In genomic region chr2:71764961-71765735, GRCm38 (mm10) we compare ENCODE assay signal across 20 mouse cellular contexts. TPM values are rescaled to one million over a fixed set of nuclear protein-coding genes. Genes with fewer than 3 reads are reported as not detected.
A peak's percentile ranks its signal among the peaks of the same experiment; 100 is the strongest.
DNase-seq lines count a peak whose midpoint lies in the region; ATAC-seq and TF ChIP-seq lines count a peak whose summit lies in the region.
"Had no signal": no experiment of that assay in that cellular context is flagged by ENCODE, and none has a peak within 500 bp of the region (broad histone marks: within the 10 kb centered on the region; RNA-seq: fewer than 3 reads in every experiment).

No protein-coding gene starts in this region.

- no peaks in the 10 kb centered on the region for H3K9me3 ChIP-seq in heart, embryonic 14.5 days (ENCODE audit: control insufficient read depth, low read length)
- H3K9me3 ChIP-seq in lung, embryonic 16.5 days (ENCODE audit: control insufficient read depth, low read length): no peaks in the 10 kb centered on the region
- no peaks in the 10 kb centered on the region for H3K9me3 ChIP-seq in forebrain, embryonic 15.5 days
- H3K9me3 ChIP-seq: forebrain, embryonic 10.5 days; kidney, embryonic 15.5 days; limb, embryonic 13.5 days; midbrain, embryonic 12.5 days had no signal

- no peak overlapping the region for H3K4me2 ChIP-seq in heart, embryonic 14.5 days (ENCODE audit: low read length)
- no peak overlapping the region for H3K4me2 ChIP-seq in lung, embryonic 16.5 days (ENCODE audit: low read depth, low read length)
- no peak overlapping the region for H3K4me2 ChIP-seq in forebrain, embryonic 15.5 days (replicated peaks)
- H3K4me2 ChIP-seq: kidney, embryonic 15.5 days; limb, embryonic 13.5 days; midbrain, embryonic 12.5 days had no signal

- WGBS in heart, embryonic 14.5 days: 76% methylated on average over 3 of the region's 3 CpGs
- 73% methylated on average over 3 of the region's 3 CpGs for WGBS in lung, embryonic 16.5 days
- WGBS in forebrain, embryonic 15.5 days: 93% methylated on average over 3 of the region's 3 CpGs

- ATAC-seq in heart, embryonic 14.5 days (ENCODE audit: insufficient number of reproducible peaks, insufficient read depth, low FRiP score, low read depth): no peak
- no peak for ATAC-seq in lung, embryonic 16.5 days (ENCODE audit: low read depth)
- ATAC-seq in forebrain, embryonic 15.5 days (replicated peaks): no peak
- ATAC-seq: hindbrain, embryonic 16.5 days; intestine, postnatal 0 days had no signal

- H3K4me1 ChIP-seq in heart, embryonic 14.5 days (ENCODE audit: control insufficient read depth in 2 of 2, insufficient read depth in 2 of 2, low read length in 2 of 2): peaks cover 0 to 3% of the 10 kb centered on the region in 2 experiments; a peak in 2 of 4 replicates
- peaks cover 20% of the 10 kb centered on the region for H3K4me1 ChIP-seq in lung, embryonic 16.5 days (replicated peaks; ENCODE audit: control insufficient read depth, insufficient read depth, low read length)
- no peaks in the 10 kb centered on the region for H3K4me1 ChIP-seq in cortical plate, adult 2 months (ENCODE audit: control insufficient read depth, insufficient read depth, low read length)
- H3K4me1 ChIP-seq in forebrain, embryonic 15.5 days: no peaks in the 10 kb centered on the region
- H3K4me1 ChIP-seq: kidney, embryonic 15.5 days; limb, embryonic 13.5 days had no signal

- no peak overlapping the region for H3K4me3 ChIP-seq in heart, embryonic 14.5 days (ENCODE audit: control insufficient read depth in 1 of 2, insufficient read depth in 1 of 2, low read depth in 1 of 2, low read length in 2 of 2)
- H3K4me3 ChIP-seq in lung, embryonic 16.5 days (ENCODE audit: low read length): no peak overlapping the region
- no peak overlapping the region for H3K4me3 ChIP-seq in cortical plate, adult 2 months (ENCODE audit: insufficient read depth, low read length)
- H3K4me3 ChIP-seq in forebrain, embryonic 15.5 days: no peak overlapping the region
- H3K4me3 ChIP-seq: forebrain, embryonic 10.5 days; kidney, embryonic 15.5 days; limb, embryonic 13.5 days; midbrain, embryonic 12.5 days had no signal

- no peak overlapping the region for H3K9ac ChIP-seq in heart, embryonic 14.5 days (ENCODE audit: low read length)
- no peak overlapping the region for H3K9ac ChIP-seq in lung, embryonic 16.5 days (ENCODE audit: low read length)
- no peak overlapping the region for H3K9ac ChIP-seq in forebrain, embryonic 15.5 days (replicated peaks)
- H3K9ac ChIP-seq: kidney, embryonic 15.5 days; limb, embryonic 13.5 days; liver, embryonic 14.5 days; midbrain, embryonic 12.5 days had no signal

- TF ChIP-seq CTCF in cortical plate, adult 2 months (IDR thresholded peaks at IDR 0.05; ENCODE audit: extremely low read depth, insufficient read depth, low read length): no peak

- peak overlapping the region; percentile 14 to 17; a peak in 1 of 4 replicates for H3K27ac ChIP-seq in heart, embryonic 14.5 days (replicated peaks in 1 of 2; ENCODE audit: control insufficient read depth in 1 of 2, insufficient read depth in 1 of 2, low read depth in 2 of 2, low read length in 2 of 2)
- peak overlapping the region; percentile 18; the same call in 1 of the 2 replicates for H3K27ac ChIP-seq in lung, embryonic 16.5 days (ENCODE audit: low read length)
- peak overlapping the region; percentile 12; the same call in 1 of the 2 replicates for H3K27ac ChIP-seq in cortical plate, adult 2 months (ENCODE audit: insufficient read depth, low read length)
- H3K27ac ChIP-seq in forebrain, embryonic 15.5 days (replicated peaks): no peak overlapping the region
- H3K27ac ChIP-seq: forebrain, embryonic 10.5 days; kidney, embryonic 15.5 days; limb, embryonic 13.5 days; liver, embryonic 14.5 days; midbrain, embryonic 12.5 days had no signal

- DNase-seq in heart, adult 8-10 months (ENCODE audit: low spot score): no peak
- DNase-seq in lung, postnatal 25 days (ENCODE audit: low spot score): no peak
- no peak for DNase-seq in cerebellum, adult 11-12 months
- DNase-seq: adrenal gland, adult 8-10 months; cerebellum, postnatal 14 days; gastrocnemius, postnatal 10 days; kidney, postnatal 4 days; lung, postnatal 14 days; retina, postnatal 1 day had no signal

- no peak for TF ChIP-seq POLR2A in cortical plate, adult 2 months (IDR thresholded peaks at IDR 0.05; ENCODE audit: extremely low read depth, insufficient read depth, low read length)

- H3K36me3 ChIP-seq in heart, embryonic 14.5 days (ENCODE audit: control insufficient read depth, insufficient read depth, low read length): no peaks in the 10 kb centered on the region
- no peaks in the 10 kb centered on the region for H3K36me3 ChIP-seq in lung, embryonic 16.5 days (ENCODE audit: control insufficient read depth, insufficient read depth, low read length)
- H3K36me3 ChIP-seq in forebrain, embryonic 15.5 days: no peaks in the 10 kb centered on the region
- H3K36me3 ChIP-seq: forebrain, embryonic 10.5 days; kidney, embryonic 15.5 days; limb, embryonic 13.5 days; midbrain, embryonic 12.5 days had no signal

- no peaks in the 10 kb centered on the region for H3K27me3 ChIP-seq in heart, embryonic 14.5 days (ENCODE audit: control insufficient read depth, insufficient read depth, low read length)
- H3K27me3 ChIP-seq in lung, embryonic 16.5 days (ENCODE audit: control insufficient read depth, insufficient read depth, low read depth, low read length): no peaks in the 10 kb centered on the region
- no peaks in the 10 kb centered on the region for H3K27me3 ChIP-seq in forebrain, embryonic 15.5 days
- H3K27me3 ChIP-seq: kidney, embryonic 15.5 days; limb, embryonic 13.5 days; midbrain, embryonic 12.5 days had no signal

RNA-seq across cellular contexts. Expression of gene Itga6, which starts 19.7 kb away (rescaled TPM):
- 96.4 and 103 TPM in 2 replicates for polyA plus RNA-seq in heart, embryonic 14.5 days (2014; fragmentation: Nextera tagmentation; extraction: Ambion mirVana)
- 10 to 100 TPM; 29.1 to 67.1 (median 46.3) TPM for total RNA-seq in heart, adult 8-10 months (2022)
- polyA plus RNA-seq in lung, embryonic 16.5 days (2015; fragmentation: Nextera tagmentation; extraction: Ambion mirVana): 62.9 and 79.0 TPM in 2 replicates
- polyA plus RNA-seq in cortical plate, adult 2 months (2012; rRNA removed): 23.1 and 24.2 TPM in 2 replicates
- polyA plus RNA-seq in forebrain, embryonic 15.5 days (2015; fragmentation: Nextera tagmentation; extraction: Ambion mirVana): 25.7 TPM in 2 replicates
